Mouse (Mus musculus) cerebellum, adult 18-20 months (tissue): ENCODE data around the gene Sema3b.
"Not testable (repeated sequence)": the region's sequence is repeated elsewhere in the genome, so short reads cannot be mapped to it uniquely, and the experiment has no call there.

Experiments
- DNase-seq, 2 experiments: peaks; one replicate each; pipeline ENCODE4 v3.0.0; 2021

Gene Sema3b

DNA sequence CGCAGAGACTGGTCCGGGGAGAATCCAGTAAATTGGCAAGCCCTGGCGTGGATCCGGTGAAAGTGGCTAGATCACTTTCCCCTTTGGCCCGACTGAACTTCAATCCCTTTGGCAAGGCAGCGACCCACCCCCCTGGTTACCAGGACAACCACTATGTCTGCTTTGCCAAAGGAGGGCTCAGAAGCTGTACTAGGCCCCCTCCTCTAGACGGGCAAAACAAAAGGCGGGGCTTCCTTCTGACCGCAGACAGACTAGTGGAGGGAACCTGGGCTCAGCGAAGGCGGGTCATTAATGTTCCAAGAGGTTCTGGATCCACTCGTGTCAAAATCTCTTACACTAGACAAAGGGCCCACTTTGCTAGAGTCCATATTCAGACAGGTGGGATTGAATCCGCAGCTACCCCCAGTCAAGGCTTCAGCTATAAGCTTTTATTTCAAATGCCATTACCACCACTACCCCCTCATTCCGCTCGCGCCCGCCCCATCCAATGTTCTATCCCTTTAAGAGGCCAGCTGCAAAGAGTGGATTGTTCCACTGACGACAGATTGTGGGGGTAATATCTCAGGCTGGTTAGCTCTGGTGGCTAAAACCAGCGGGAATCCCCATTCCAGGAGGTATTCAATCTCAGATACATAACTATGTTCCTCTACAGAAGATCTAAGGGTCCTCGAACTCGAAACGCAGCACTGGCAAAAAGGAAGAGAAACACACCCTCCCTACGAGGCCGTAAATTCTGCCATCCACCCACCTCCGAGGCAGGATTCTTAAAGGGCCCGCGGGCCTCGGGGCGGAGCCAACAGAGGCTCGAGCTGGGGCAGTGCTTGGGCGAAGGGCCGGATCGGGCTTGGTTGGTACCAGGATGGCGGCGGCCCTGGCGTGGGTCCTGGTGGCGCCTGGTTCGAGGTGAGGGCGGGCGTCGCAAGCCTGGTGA lies 40.4 kb downstream of the Sema3b start:
- DNase-seq, result peak; percentile 80 to 82

DNA sequence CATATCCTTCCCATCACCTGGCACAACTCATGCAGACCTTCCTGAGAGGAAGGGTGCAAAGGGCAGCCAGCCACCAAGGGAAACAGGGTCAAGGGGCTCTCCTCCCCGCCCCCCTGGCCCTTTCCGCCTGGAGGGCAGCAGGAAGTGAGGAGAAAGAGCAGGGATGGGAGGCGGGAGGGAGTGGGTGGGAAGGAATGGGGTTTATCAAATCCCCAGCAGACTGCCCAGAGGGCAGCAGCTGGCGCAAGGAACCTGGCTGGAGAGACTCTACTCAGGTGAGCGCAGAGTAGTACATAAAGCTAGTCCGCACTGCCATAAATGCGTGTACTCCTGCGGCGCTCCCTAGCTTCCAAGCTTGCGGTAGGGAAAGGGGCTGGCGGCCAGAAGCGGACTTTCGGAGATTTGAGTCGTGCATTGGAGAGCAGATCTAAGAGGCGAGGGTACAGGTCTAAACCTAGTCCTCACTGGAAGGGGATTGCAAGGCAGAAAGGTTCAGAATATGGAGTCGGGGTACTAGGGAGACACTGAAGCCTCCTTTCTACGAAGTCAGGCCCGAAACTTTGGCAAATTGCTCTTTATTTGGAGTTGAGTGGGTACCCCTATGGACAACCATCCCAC lies 41.2 kb downstream of the Sema3b start, which contains the start of gene Hyal2:
TSS of gene Hyal2 (plus strand) at position 244 of the 618 bp plus-strand sequence.
- DNase-seq, result peak; percentile 19 to 23

DNA sequence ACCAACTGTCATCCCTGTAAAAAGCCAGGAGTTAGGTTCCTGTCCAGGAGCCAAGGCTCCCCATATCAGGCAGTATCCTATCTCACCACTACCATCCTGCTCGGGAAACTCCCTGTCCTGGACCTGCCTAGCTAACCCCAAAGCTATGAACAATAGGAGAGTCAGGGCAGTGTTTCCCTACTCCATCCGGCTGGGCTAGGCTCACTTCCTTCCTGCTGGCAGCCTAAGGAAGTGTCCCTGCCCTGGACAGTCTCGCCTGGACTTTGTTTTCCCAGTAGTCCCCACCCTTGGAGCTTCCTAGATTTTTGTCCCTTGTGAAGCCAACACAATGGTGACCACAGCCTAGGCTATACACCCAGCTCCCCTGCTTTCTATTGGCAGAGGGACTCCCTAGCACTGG lies 42.2 kb downstream of the Sema3b start:
- DNase-seq, result no peak

DNA sequence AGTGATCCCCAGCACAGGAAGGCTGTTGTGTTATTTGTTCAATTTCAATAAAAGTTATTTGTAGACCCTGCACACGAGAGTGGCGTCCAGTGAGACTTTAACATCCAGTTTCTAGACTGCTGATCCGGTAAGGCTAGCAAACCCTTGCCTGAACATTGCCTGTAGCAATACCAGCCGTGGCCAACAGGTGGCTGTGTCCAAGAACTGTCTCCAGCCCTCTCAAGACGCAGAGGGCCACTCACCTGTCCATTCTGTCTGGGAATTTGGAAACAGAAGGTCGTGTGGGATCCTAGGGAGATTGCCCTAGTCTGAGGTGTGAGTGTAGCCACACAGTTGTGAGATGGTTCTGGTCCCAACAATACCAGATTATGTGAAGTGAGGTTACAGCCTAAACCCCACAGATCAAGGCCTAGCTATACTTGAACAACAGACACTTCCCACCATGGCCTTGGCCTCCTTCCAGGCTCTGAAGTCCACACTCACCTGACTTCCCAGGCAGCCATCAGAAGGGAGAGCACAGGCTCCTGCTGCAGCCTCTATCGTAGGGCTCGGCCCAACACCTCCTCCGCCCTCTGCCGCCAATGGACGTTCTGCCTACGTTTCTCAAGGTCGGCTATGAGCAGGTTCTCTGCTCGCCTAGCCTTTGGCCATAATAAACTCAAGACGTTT lies 42.9 kb downstream of the Sema3b start:
- peak; percentile 82 to 83 for DNase-seq

DNA sequence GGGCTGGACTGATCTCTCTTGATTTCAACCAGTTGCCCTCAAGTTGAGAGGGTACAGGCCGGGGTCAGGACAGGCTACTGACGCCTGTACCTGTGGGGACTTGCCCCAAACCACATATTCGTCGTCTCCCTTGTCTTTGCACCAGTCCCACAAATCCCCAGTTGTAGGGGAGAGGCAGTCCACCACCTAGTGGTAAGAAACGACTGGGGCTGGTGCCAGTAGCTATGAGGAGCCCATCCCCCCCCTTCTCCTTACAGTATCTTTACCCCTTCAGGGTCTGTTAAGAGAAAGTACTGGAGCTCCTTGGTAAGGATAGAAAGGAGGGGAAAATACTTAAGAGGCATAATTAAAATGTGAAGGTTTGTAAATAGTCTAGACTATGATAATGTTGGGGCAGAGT lies 43.5 kb downstream of the Sema3b start:
- DNase-seq, result not testable (repeated sequence)

DNA sequence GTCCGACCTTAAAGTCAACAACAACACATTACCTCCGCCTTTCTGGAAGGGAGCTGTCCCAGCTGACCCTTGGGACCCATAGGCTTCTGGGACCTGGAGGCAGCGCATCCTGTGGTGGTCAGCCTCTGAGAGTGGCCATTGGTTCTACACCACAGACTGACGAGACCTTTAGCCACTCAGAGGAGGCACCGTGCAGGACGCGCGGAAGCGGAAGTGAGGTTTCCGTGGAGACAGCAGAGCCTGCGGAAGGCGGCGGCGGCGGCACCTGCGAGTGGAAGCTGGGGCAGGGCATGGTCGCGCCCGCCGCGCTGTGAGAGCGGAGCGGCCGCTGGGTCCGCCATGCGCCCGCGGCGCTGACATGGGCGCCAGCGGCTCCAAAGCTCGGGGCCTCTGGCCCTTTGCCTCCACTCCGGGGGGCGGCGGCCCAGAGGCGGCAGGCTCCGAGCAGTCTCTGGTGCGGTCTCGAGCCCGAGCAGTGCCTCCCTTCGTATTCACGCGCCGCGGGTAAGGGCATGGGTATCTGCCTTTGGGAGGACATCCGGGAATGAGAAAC lies 45.9 kb downstream of the Sema3b start, which contains the start of gene Tusc2:
TSS of gene Tusc2 (plus strand) at position 227 of the 553 bp plus-strand sequence.
- DNase-seq, result peak; percentile 92 to 99

DNA sequence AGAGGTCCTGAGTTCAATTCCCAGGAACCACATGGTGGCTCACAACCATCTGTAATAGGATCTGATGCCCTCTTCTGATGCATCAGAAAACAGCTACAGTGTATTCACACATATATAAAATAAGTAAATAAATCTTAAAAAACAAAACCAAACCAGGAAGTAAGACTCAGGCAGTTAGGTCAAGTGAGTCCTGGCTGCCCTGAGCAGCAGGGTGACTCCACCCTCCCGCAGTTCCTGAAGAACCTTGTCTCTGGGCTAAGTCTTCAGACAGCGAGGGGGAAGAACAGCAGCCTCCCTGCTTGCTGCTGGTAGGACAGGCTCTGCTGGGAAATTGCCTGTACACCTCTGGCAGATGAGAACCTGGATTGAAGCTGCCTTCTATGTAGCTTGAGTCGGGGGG lies 52.7 kb downstream of the Sema3b start:
- no peak for DNase-seq

DNA sequence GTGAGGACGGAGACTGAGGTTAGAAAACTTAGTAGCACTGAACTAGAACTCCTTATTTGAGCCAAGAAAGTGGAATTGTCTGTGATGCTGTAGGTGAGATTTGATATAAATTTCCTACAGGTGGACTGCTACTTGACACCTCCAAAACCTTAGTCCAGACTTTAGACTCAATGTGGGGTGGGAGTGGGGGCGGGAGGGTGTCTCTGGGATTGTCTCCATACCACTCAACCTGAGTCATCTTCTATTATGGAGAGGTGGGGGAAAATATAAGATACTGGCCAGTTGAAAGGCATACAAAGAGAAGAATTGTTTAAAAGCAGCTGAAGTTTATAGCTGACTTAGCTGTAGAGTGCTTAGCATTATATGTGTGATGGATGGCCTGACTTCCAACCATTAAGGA lies 53.3 kb downstream of the Sema3b start:
- no peak for DNase-seq

DNA sequence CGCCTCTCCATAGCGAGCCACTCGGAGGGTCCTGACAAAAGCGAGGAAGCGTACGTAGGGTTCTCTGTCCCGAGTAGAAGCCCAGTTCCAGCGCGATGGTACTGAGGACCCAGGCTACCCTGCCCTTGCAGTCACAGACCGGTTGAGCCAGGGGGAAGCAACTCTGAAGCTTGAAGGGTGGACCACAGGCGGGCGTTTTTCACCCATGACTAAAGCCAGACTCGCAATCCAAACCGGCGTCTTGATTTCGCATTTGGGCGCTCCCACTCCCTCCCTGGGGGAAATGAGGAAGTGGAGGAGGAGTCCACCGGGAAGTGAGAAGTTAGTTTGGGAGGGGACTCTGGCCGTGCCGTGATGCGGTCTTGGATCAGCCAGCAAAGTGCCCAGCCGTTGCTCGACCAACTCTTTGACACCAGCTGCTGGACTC lies 54.0 kb downstream of the Sema3b start:
- DNase-seq, result no peak

DNA sequence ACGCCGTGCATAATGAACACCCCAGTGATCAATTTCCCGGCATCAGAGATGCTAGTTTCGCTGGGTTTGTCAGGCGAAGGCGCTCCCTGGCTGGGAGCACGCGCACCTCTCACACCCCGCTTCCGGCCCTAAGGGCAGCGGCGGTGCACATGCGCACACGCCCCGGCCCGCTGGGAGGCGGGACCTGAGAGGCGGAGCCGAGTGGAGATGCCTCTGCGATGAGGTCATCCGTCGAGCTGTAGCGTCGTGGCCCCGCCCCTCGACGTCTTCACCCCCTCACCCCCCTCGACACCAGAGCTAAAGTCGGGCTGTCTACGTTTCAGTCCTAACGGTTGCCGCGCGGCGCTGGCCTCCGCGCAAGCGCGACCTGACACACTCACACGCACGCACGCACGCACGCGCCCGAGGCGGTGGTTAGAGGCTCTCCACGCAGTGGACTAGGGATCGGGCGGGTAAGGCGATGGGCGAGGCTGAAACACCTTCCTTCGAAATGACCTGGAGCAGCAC lies 54.7 kb downstream of the Sema3b start:
- peak; percentile 94 for DNase-seq

DNA sequence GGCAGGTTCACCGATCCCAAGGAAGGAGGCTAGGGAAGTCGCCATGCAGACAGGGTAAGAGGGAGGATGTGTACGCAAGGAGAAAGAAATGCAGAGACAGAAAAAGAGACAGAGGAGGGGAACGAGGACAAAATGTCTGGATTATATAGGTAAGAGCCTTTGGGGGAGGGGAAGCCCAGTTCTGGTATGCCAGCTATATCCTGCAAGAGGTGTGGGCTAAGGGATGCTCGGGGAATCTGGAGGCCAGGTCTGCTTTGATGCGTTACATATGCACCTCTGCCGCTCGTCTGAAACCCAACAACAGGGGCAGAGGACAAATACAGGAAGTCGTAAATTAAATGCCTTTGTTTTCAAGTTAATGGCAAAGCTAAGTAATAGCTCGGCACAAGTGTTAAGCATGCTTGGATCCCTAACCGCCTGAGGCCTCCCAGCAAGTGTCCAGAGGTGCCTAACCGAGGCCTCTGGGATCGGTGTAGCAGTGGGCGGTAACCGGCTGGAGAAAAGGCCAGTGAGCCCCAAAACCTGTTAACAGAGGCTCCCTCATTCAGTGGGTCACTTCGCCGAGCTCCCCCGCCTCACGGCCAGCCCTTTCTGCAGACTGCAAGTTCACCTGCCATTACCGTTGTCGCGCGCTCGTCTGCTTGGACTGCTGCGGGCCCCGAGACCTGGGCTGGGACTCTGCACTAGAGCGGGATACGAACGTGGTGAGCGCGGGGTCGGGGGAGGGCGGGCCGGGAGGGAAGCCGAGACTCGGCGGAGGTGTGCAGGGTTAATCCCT lies 55.3 kb downstream of the Sema3b start:
- DNase-seq, result peak in 1 of 2 experiments; percentile 53

DNA sequence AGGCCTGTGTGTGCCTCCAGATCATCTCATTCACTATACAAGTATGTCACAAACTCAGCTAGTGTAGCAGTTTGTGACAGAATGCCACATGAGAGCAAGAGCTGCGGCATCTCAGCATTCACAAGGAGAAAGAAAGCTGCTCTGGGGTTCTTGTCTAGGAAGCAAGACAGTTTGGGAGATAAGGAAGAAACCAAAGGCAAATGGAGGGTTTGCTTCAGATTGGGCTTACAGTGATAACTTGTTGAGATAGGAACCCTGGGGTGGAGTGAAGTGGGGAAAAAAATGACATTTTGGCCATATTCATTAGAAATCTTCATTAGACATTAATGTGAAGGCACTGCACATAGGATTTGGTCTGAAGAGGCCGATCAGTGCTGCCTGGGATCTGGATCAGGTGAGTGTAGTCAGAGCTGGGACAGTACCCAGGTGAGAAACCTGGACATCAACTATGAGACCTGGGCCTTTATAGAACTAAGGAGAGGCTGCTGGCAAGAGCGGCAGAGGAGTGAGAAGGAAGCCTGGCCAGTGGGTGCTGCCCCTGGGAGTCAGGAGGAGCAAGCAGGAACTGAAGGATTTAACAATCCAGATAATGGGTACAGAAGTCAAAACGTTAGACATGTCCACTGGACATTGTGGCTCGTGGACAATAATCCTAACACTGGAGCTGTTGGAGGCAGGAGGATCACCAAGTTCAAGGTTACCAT lies 56.2 kb downstream of the Sema3b start:
- no peak for DNase-seq

DNA sequence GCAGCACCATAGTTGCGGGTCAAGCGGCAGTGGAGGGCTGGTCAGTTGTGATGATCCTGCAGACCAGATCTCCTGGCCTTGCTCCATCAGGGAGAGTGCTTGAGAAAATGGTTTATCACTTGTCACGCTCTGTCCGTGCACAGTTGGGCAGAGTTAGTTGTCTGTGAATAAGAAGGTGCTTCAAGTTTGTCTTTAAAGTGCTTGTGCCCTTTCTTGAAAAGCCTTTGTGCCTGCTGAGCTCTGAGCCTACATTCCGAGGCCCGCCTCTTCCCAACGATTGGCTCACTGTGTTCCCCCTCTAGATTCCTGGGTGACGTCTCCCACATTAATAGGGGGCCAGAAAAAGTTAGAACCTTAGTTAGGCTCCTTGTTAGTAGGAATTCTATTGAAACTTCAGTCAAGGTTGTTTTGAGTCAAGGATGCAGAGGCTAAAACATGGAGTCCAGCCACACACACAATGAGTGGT lies 57.1 kb downstream of the Sema3b start:
- no peak for DNase-seq

DNA sequence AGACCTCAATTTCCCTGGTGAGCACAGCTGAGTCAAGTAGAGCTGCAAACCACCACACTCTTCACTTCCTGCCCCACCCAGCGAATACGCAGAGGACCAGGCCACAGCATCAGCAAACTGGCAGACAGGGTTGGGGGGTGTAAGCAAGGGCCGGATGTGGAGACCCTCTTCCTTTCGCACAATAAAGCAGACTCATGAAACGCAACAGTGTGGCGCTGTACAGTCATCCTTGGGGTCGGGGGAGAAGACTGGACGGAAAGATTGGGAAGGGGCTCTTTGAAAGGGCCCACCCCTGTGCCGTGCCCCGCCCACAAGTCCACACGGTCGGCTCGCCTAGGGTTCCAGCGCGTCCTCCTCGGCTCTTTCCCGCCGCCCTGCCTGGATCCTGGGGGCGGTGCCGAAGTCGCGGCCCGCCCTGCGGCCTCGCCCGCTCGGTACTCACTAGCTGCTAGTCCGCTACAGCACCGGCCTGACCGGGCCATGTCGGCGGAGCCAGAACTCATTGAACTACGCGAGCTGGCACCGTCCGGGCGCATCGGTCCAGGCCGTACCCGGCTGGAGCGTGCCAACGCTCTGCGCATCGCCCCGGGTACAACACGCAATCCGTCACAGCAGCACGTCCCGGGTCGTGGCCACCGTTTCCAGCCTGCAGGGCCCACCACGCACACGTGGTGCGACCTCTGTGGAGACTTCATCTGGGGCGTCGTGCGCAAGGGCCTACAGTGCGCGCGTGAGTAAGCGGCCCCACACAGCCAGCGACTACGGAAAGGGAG lies 57.7 kb downstream of the Sema3b start, which contains the start of gene Rassf1:
TSS of gene Rassf1 (plus strand) at position 439 of the 773 bp plus-strand sequence.
- DNase-seq, result peak; percentile 41 to 52

DNA sequence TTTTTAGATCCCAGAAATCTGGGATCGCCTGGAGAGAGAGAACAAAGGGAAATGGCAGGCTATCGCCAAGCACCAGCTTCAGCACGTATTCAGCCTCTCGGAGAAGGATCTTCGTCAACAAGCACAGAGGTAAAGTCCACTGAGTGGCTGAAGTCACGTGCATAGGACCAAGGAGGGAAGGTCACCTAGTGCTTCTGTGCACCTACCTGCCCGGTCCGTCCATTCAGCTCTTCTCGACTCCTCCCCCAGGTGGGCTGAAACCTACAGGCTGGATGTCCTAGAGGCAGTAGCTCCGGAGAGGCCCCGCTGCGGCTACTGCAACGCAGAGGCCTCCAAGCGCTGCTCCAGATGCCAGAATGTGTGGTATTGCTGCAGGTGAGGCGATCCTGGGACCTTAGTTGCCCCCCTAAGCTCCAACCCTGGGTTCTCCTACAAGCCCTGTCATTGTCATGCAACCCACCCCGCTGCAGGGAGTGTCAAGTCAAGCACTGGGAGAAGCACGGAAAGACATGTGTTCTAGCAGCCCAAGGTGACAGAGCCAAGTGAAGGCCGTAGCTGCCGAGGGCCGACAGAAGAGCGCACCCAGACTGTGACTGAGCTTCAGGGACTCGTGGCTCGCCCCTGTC lies 58.4 kb downstream of the Sema3b start:
- no peak for DNase-seq

DNA sequence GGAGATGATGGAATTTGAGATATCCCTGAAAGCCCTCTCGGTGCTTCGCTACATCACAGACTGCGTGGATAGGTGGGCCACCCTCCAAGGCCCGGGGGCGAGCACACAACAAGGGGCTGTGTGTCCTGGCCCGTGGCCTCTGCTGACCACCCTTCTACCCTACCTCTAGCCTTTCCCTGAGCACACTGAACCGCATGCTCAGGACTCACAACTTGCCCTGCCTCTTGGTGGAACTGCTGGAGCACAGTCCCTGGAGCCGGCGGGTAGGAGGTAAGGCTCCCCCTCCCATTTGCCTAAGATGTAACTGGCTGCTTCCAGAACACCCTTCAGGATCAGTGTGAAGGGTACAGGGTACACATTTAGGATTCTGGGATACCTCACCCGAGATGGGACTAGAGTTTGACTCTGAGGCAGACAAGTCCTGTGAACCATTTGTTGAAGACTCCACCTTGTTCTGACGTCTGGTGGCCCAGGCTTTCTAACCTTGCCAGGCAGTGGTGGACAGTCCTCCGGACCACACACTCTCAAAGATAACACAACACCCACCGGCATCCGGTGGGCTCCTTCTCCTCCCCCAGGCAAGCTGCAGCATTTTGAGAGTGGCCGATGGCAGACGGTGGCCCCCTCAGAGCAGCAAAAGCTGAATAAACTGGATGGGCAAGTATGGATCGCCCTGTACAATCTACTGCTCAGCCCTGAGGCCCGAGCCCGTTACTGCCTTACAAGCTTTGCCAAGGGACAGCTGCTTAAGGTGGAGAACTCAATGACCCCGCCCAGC lies 59.5 kb downstream of the Sema3b start:
- no peak for DNase-seq

DNA sequence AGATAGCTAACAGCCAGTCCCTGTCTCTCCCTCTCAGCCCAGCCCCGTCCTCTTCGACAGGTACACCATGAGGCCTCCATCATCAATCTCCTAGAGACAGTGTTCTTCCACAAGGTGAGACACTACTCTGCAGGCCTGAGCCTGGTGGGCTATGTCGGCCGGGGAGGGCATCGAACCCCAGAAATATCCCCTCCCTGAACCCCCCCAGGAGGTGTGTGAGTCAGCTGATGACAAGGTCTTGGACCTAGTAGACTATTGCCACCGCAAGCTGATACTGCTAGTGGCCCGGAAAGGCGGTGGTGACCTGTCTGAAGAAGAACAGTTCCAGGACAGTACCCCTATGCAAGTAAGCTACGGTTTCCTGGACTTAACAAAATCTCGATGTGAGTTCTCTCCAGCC lies 60.2 kb downstream of the Sema3b start:
- no peak for DNase-seq

DNA sequence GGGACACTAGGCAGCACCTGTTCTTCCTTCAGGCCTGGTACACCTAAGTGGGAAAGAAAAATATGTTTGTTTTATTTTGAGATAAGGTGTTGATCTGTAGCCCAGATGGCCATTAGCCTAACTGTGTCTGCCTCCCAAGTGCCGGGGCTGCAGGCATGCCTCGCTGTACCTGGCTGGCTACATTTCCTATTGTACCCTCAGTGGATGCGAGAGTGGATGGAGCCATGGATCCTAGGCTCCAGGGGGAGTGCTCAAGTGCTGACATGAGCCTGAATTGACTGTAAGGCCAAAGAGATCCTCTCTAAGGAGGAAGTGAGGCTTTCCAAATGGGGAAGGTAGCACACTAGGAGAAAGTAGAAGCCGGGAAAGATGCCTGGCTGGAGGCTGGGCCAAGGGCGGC lies 61.1 kb downstream of the Sema3b start:
- no peak for DNase-seq
